Mouse (Mus musculus): Measurements from ENCODE around the gene Epm2aip1. TPM values are rescaled to one million over a fixed set of nuclear protein-coding genes. Genes with fewer than 3 reads are reported as not detected.

The Epm2aip1 gene
- polyA plus RNA-seq, 2 experiments from 2014 or later = 7.2 to 8.4 TPM

- ATAC-seq = no peak
Observed at GRCm38 (mm10) chr9:111287956-111288355, 16.2 kb downstream of the Epm2aip1 start.

GRCm38 (mm10) chr9:111289294-111289831 lies 17.6 kb downstream of the Epm2aip1 start:
- ATAC-seq = peak; percentile 37

- peak; percentile 80 for ATAC-seq
Observed at GRCm38 (mm10) chr9:111289832-111290339, 18.2 kb downstream of the Epm2aip1 start.

GRCm38 (mm10) chr9:111290539-111291100 lies 18.9 kb downstream of the Epm2aip1 start:
- no peak for ATAC-seq

GRCm38 (mm10) chr9:111293234-111293633 lies 21.5 kb downstream of the Epm2aip1 start:
- no peak for ATAC-seq

GRCm38 (mm10) chr9:111294911-111295310 lies 23.2 kb downstream of the Epm2aip1 start:
- ATAC-seq = no peak

- no peak for ATAC-seq
Observed at GRCm38 (mm10) chr9:111295323-111295722, 23.6 kb downstream of the Epm2aip1 start.

GRCm38 (mm10) chr9:111296433-111296832 lies 24.7 kb downstream of the Epm2aip1 start:
- no peak for ATAC-seq

- ATAC-seq = no peak
Observed at GRCm38 (mm10) chr9:111298606-111299005, 26.9 kb downstream of the Epm2aip1 start.

GRCm38 (mm10) chr9:111302196-111302831 lies 30.6 kb downstream of the Epm2aip1 start:
- no peak for ATAC-seq

- ATAC-seq = no peak
Observed at GRCm38 (mm10) chr9:111304036-111304435, 32.3 kb downstream of the Epm2aip1 start.

- ATAC-seq = no peak
Observed at GRCm38 (mm10) chr9:111306142-111306541, 34.4 kb downstream of the Epm2aip1 start.

- ATAC-seq = no peak
Observed at GRCm38 (mm10) chr9:111311031-111311842, 39.5 kb downstream of the Epm2aip1 start, which contains the start of gene Trank1. Gene Trank1 (plus strand): TSS chr9:111311739.

GRCm38 (mm10) chr9:111311843-111312441 lies 40.2 kb downstream of the Epm2aip1 start:
- ATAC-seq = no peak

- no peak for ATAC-seq
Observed at GRCm38 (mm10) chr9:111312442-111313141, 40.9 kb downstream of the Epm2aip1 start.

- ATAC-seq = no peak
Observed at GRCm38 (mm10) chr9:111313299-111313698, 41.6 kb downstream of the Epm2aip1 start.

- no peak for ATAC-seq
Observed at GRCm38 (mm10) chr9:111313793-111314192, 42.1 kb downstream of the Epm2aip1 start.

GRCm38 (mm10) chr9:111314219-111314618 lies 42.5 kb downstream of the Epm2aip1 start:
- ATAC-seq = peak; percentile 56

- no peak for ATAC-seq
Observed at GRCm38 (mm10) chr9:111320912-111321311, 49.2 kb downstream of the Epm2aip1 start.

GRCm38 (mm10) chr9:111324881-111325280 lies 53.2 kb downstream of the Epm2aip1 start:
- no peak for ATAC-seq
